Comparison of ENCODE assay signal across 13 mouse cellular contexts in the genomic region with DNA sequence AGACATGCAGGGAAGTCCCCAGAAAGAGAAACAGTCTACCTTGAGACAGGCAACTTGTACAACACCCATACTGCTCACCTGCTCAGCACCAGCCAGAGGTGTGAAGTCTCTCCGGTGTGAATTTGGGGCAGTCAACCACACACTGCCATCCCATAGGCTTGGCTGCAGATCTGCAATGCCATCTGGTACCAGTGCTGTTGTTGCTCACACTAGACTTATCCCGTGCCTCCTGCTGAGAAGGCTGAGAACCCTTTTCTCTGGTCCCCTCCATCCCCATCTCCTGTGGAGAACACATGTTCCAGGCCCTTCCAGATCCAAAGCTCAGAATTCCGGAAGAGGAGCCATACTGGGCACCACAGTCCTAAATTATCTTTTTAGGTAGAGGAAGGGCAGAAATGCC.
"Had no signal": no experiment of that assay in that cellular context is flagged by ENCODE, and none has a peak within 500 bp of the region (broad histone marks: within the 10 kb centered on the region; RNA-seq: fewer than 3 reads in every experiment).

No protein-coding gene starts in this region.

- DNase-seq: lung, adult 18-20 months; lung, embryonic 14.5 days; lung, postnatal 10 days; lung, postnatal 4 days; midbrain, embryonic 14.5 days; retina, postnatal 1 day; right cerebral cortex, adult 18-20 months; right cerebral cortex, postnatal 25 days; right cerebral cortex, postnatal 4 days; spleen, adult 18-20 months; thymus, adult 18-20 months; thymus, postnatal 14 days had no signal

- ATAC-seq: midbrain, embryonic 16.5 days had no signal
